Mouse (Mus musculus) neutrophil, adult 5-6 weeks (primary cell): Measurements from ENCODE around the gene C1qb. TPM values are rescaled to one million over a fixed set of nuclear protein-coding genes. Genes with fewer than 3 reads are reported as not detected.

ENCODE experiments used
- ATAC-seq: fragments of 151-379, 151-347 bp; 2 replicates; pipeline ENCODE4 v1.8.0; 2017; ENCODE audit warnings: mild to moderate bottlenecking, moderate TSS enrichment; ENCODE audit not compliant: insufficient number of reproducible peaks, poor library complexity, low FRiP score, severe bottlenecking; ENCODE audit errors: extremely low read depth
- total RNA-seq: library from RNA; stranded (forward); fragments of 200-1000 nt; gene quantifications from 2 replicates; pipeline ENCODE4 v1.2.3, GENCODE M21; 2017

C1qb gene
- total RNA-seq, 1 experiment from 2014 or later = not detected

GRCm38 (mm10) chr4:136860022-136860421 is 26.0 kb downstream of the C1qb start:
- ATAC-seq = no peak

GRCm38 (mm10) chr4:136855081-136855480 is 30.9 kb downstream of the C1qb start:
- no peak for ATAC-seq

- ATAC-seq = no peak
Observed at GRCm38 (mm10) chr4:136852989-136853388, 33.0 kb downstream of the C1qb start.

GRCm38 (mm10) chr4:136852119-136852518 is 33.9 kb downstream of the C1qb start:
- ATAC-seq = no peak

GRCm38 (mm10) chr4:136848565-136848964 is 37.4 kb downstream of the C1qb start:
- ATAC-seq = no peak

GRCm38 (mm10) chr4:136847166-136847565 is 38.8 kb downstream of the C1qb start:
- ATAC-seq = no peak

- no peak for ATAC-seq
Observed at GRCm38 (mm10) chr4:136842802-136843201, 43.2 kb downstream of the C1qb start.

- ATAC-seq = no peak
Observed at GRCm38 (mm10) chr4:136842033-136842432, 44.0 kb downstream of the C1qb start.

- peak; percentile 31; the same call in 1 of the 2 replicates for ATAC-seq
Observed at GRCm38 (mm10) chr4:136841056-136841455, 44.9 kb downstream of the C1qb start.

GRCm38 (mm10) chr4:136838462-136838861 is 47.5 kb downstream of the C1qb start:
- ATAC-seq = no peak

- ATAC-seq = no peak
Observed at GRCm38 (mm10) chr4:136838026-136838425, 48.0 kb downstream of the C1qb start.

- ATAC-seq = no peak
Observed at GRCm38 (mm10) chr4:136836387-136836931, 49.5 kb downstream of the C1qb start.

GRCm38 (mm10) chr4:136835621-136836386 is 50.2 kb downstream of the C1qb start, which contains the start of gene Ephb2:
Ephb2 (minus strand) TSS chr4:136835988.
- ATAC-seq = no peak

- ATAC-seq = no peak
Observed at GRCm38 (mm10) chr4:136834815-136835620, 51.0 kb downstream of the C1qb start.

GRCm38 (mm10) chr4:136834439-136834814 is 51.6 kb downstream of the C1qb start:
- ATAC-seq = no peak

- ATAC-seq = no peak
Observed at GRCm38 (mm10) chr4:136833619-136834351, 52.2 kb downstream of the C1qb start.

GRCm38 (mm10) chr4:136832559-136833232 is 53.3 kb downstream of the C1qb start:
- ATAC-seq = no peak

GRCm38 (mm10) chr4:136830272-136830823 is 55.6 kb downstream of the C1qb start:
- no peak for ATAC-seq
